Mouse (Mus musculus): ENCODE results near the gene Npff.

DNA sequence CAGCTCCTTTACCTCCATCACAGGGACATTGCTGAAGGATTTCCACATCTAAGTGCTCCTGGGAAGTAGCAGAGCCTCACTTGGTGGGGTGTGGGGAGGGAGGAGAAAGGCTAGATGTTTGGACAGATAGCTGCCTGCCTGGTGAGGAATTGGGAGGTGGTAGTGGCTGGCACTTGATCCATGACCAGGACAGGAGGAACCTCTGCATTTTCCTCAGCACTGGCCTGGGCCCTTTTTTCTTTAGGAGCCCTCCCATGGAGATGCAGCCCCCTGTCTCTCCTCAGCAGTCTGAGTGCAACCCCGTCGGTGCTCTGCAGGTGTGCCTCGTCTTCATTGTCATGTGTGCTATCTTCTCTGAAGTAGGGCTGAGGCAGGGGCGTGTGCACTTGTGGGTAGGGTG lies 3.3 kb downstream of the Npff start:
- no peak for TF ChIP-seq EP300 (IDR thresholded peaks at IDR 0.05; ENCODE audit: insufficient read depth, low read depth, low read length)
- TF ChIP-seq CTCF (IDR thresholded peaks at IDR 0.05; ENCODE audit: low read depth, low read length) = no peak
- TF ChIP-seq POLR2A (IDR thresholded peaks at IDR 0.05; ENCODE audit: insufficient read depth, low read length) = no peak
